Mouse (Mus musculus) mouse embryonic stem cell (cell line): ENCODE measurements around the gene Zfand2b.

Experiments
- in situ Hi-C, 2 experiments: fragments of 300-500 bp; cut with MboI; formaldehyde crosslinking; loops; 1 replicate in 1 of 2; 3 replicates in 1 of 2; pipeline ENCODE4 v1.14.3; 2019 to 2020; ENCODE audit warnings: low sequenced_read_pairs in 2 of 2, low pct_unique_long_range_greater_than_20kb in 1 of 2, mixed read lengths in 1 of 2; ENCODE audit not compliant: unreplicated experiment in 1 of 2

Gene Zfand2b

DNA sequence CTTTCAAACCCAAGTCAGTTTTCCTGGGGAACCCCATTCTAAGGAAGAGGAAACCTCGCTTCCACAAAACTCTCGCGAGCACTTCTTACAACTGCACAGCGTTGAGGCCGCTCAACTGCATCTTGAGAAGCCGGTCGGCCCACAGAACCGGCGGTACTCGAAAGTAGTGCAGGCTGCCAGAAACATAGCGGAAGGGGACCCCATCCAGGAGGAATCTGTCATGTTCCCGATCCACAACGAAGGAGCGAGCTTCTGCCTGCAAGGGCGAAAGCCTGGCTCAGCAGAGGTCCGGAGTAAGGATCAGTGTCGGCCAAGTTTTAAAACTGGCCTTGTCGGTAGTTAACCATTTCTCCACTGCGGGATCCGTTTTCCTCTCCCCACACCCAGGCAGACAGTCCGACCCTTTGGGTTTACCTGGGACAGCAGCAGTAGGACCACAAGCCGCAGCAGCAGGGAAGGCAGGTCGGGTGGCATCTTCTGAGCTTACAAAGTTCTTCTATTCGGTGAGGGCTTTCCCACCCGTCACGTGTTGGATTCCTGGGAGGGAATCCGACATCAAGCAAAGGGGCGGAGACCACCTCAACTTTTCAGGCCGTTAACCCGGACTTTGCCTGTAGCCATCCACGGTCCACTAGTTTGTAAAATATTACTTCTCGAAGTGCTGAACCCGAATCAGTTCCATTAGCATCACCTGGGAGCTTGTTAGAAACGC lies 40.7 kb downstream of the Zfand2b start:
- in situ Hi-C loops: no loop called here

DNA sequence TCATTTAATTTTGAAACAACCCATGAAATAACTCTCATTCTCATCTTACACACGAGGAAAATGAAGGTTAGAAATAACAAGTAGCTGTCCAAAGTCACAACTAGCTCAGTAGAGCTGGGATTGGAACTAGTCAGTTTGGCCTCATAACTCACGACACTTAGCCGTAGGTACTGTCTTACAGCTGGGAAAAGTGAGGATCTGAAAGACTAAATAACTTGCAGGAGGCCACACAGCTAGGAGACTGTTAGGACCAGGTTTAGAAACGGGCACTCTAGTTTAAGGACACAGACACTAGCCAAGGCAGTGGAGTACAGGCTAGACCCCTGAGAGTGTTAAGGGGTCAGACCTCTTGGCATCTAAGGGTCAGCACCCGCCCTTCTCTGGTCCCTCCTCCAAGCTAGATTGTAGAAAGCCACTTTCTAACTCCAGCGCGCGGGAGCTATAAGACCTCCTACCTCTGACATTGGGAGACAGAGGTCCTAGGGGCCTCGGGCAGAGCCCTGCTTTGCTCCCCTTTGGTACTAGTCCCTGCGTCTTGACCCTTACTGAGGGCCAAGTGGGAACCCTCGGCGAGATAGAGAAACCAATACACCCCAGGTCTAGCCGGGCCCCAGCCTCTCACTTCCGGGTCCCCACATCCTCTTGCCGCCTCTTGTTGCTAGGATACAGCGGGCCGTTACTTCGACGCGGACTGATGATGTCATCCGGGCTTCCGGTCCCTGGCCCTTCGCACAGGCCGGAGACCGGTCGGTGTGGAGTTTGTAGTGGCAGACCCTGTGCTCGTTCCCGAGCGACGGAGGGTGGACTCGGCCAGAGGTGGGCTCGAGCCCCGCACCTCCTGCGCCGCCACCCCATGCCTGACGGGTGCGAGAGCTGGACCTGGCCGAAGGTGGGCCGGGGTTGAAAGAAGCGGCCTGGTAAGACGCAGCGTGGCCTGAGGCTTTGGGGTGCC lies 42.0 kb downstream of the Zfand2b start, which contains the start of the genes Glb1l and Stk16:
Gene Glb1l (minus strand): TSS at position 678 of the 952 bp plus-strand sequence.
Gene Stk16 (plus strand): TSS at position 703 of the 952 bp plus-strand sequence.
- in situ Hi-C loops: no loop called here

- in situ Hi-C loops: no loop called here
These were observed 42.8 kb downstream of the Zfand2b start for GRCm38 (mm10) chr1:75211141-75211708.

- in situ Hi-C loops: no loop called here
These were observed 44.1 kb downstream of the Zfand2b start for GRCm38 (mm10) chr1:75212542-75212941.

DNA sequence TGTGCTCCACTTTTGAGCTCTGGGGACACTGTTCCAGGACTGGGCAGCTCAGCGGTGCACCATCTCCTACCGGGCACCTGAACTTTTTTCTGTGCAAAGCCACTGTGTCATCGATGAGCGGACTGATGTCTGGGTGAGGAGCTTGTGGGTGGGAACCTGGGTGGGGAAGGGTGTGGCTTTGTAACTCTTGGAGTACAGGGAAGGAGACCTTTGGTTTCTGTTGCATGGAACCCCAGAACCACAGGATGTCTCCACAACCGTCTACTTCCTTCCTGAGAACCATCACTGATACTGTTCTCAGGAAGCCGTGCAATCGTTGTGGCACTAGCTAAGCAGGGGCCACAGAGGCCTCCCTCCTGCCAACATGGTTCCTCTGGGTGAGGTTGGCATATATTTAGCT lies 44.6 kb downstream of the Zfand2b start:
- in situ Hi-C loops: no loop called here

DNA sequence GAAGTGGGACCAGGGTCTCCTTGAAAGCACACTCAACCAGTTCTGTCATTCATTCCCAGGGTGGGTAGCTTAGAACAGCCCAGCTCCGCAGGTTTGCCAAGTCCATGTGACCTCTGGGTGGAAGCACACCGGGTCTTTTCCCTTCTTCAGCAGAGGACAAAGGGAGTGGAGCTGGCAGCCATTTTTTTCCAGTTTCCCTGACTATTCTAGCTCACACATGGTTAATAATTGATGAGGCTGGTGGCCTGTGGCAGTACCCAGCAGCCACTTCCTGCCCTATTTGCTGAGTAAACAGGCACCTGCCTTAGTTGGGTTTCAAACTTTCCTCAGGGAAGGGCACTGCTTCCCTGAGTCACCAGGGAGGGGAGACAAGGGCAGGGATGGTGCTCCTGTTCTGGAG lies 46.0 kb downstream of the Zfand2b start:
- in situ Hi-C loops: no loop called here

- in situ Hi-C loops: no loop called here
These were observed 46.4 kb downstream of the Zfand2b start for GRCm38 (mm10) chr1:75214886-75215285.

DNA sequence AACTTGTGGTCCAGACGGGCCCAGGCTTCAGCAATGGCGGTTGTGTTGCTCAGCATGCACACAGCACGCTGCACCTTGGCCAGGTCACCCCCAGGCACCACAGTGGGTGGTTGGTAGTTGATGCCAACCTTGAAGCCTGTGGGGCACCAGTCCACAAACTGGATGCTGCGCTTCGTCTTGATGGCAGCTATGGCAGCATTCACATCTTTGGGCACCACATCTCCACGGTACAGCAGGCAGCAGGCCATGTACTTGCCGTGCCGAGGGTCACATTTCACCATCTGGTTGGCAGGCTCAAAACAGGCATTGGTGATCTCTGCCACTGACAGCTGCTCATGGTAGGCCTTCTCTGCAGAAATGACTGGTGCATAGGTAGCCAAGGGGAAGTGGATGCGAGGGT lies 47.3 kb downstream of the Zfand2b start:
- in situ Hi-C loops: no loop called here

DNA sequence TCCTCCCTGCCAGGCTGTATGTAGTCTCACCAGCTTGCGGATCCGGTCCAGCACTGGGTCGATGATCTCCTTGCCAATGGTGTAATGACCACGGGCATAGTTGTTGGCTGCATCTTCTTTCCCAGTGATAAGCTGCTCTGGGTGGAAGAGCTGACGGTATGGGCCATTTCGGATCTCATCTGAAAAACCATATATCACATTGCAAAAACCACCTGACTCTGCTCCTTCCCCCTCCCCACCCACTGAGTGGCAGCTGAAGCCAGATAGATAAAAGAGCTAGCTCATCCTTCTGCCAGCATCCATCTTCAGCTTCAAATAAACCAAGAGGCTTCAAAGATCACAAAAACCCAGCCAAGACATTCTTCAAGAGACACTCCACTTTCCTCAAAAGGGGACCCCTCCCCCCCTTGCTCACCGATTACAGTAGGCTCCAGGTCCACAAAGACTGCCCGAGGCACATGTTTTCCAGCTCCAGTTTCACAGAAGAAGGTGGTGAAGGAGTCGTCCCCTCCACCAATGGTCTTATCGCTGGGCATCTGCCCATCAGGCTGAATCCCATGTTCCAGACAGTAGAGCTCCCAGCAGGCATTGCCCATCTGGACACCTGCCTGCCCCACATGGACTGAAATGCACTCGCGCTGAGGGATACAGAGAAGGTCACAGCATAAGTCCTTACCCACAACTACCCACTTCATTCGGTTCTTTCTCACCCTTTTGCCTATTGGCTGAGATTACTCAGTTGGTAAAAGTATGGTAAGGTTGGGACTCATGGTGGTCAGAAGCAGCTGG lies 48.5 kb downstream of the Zfand2b start:
- in situ Hi-C loops: no loop called here

GRCm38 (mm10) chr1:75217893-75218226 lies 49.4 kb downstream of the Zfand2b start:
- in situ Hi-C loops: no loop called here

- in situ Hi-C loops: no loop called here
These were observed 50.0 kb downstream of the Zfand2b start for GRCm38 (mm10) chr1:75218227-75219001.

GRCm38 (mm10) chr1:75219078-75219477 lies 50.6 kb downstream of the Zfand2b start:
- in situ Hi-C loops: no loop called here

DNA sequence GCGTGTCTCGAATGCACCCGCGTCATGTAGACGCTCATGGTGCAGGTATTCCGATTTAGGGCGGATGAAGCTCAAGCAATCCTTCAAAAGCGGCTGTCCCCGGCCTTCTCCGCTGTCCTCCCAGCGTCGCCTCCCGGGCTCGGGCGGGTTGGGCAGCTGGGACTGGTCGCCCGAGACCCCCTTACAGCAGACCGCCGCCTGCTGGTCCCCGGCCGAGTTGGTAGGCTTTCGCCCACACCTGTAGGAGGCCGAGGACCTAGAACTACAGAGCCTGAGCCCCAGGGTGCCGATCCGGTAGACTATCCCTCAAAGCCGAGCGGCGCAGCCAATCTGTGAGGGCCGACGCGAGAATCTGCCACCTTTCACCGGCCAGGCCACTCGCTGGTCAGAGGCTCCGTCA lies 51.1 kb downstream of the Zfand2b start, which contains the start of gene Tuba4a:
Gene Tuba4a (minus strand): TSS at position 335 of the 400 bp plus-strand sequence.
- in situ Hi-C loops: no loop called here
